Mouse (Mus musculus) forebrain, embryonic 15.5 days (tissue): ENCODE results near the gene Tmem177. TPM values are rescaled to one million over a fixed set of nuclear protein-coding genes. Genes with fewer than 3 reads are reported as not detected.

Source experiments
- ATAC-seq: fragments of 200-750 bp; cut with Nextera tagmentation; replicated peaks from 2 replicates; pipeline ENCODE4 v1.8.0; 2017; ENCODE audit warnings: mild to moderate bottlenecking, moderate TSS enrichment, moderate library complexity
- H3K27ac ChIP-seq: fragments of 300-500 bp; sonication (generic); replicated peaks from 2 replicates; pipeline ENCODE4 v1.5.1; 2015; ENCODE audit warnings: mild to moderate bottlenecking, inconsistent platforms
- H3K27me3 ChIP-seq: fragments of 300-500 bp; sonication (generic); 2 replicates; pipeline ENCODE4 v1.6.1; 2015; ENCODE audit warnings: inconsistent platforms
- H3K36me3 ChIP-seq: fragments of 300-500 bp; sonication (generic); 2 replicates; pipeline ENCODE4 v1.6.1; 2015; ENCODE audit warnings: mild to moderate bottlenecking, inconsistent platforms
- H3K4me1 ChIP-seq: fragments of 300-500 bp; sonication (generic); 2 replicates; pipeline ENCODE4 v1.6.1; 2015; ENCODE audit warnings: inconsistent platforms
- H3K4me2 ChIP-seq: fragments of 300-500 bp; sonication (generic); replicated peaks from 2 replicates; pipeline ENCODE4 v1.6.1; 2015; ENCODE audit warnings: mild to moderate bottlenecking, inconsistent platforms
- H3K4me3 ChIP-seq: fragments of 300-500 bp; sonication (generic); 2 replicates; pipeline ENCODE4 v1.5.1; 2015; ENCODE audit warnings: mild to moderate bottlenecking, inconsistent platforms
- H3K9ac ChIP-seq: fragments of 300-500 bp; sonication (generic); replicated peaks from 2 replicates; pipeline ENCODE4 v1.6.1; 2015; ENCODE audit warnings: mild to moderate bottlenecking, inconsistent platforms
- H3K9me3 ChIP-seq: fragments of 300-500 bp; sonication (generic); 2 replicates; pipeline ENCODE4 v1.6.1; 2016; ENCODE audit warnings: inconsistent platforms
- WGBS: fragments of 180-500 bp; shearing (Covaris S2); methylation state at CpG from one replicate; pipeline ENCODE4 v1.1.7; 2015; ENCODE audit warnings: mixed read lengths; 5-methylcytosine and 5-hydroxymethylcytosine counted together
- polyA plus RNA-seq: library from polyadenylated mRNA; unstranded; fragments of >200 nt; fragmentation: Nextera tagmentation; extraction: Ambion mirVana; gene quantifications from 2 replicates; pipeline ENCODE4 v1.2.1, GENCODE M21; 2015

Tmem177 gene
- polyA plus RNA-seq, 1 experiment from 2014 or later = 14.8 TPM

DNA sequence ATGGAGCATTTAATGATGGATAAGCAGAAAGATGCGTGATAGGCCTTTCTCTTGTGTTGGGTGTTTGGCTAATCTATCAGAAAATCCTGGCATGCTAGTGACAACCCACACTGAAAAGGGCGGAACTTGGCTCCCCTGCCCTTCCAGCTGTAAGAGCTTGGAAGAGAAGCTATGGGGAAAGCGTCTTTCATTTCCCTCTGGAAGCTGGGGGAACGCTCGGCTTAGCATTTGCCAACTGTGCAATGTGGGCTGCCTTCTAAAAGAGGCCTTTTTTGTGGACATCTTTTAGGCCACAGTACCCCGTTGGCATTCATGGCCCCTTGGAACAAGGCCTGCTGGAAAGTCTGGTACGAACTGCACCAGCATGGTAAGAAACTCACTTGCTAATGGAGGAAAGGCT, 34.1 kb downstream of the Tmem177 start:
- WGBS = 36% methylated on average over 7 of the region's 7 CpGs
- ATAC-seq = peak; percentile 79
- H3K27ac ChIP-seq = peak overlapping the region; percentile 60

GRCm38 (mm10) chr1:119877469-119877868, 35.5 kb downstream of the Tmem177 start:
- Histone ChIP-seq H3K27ac (no peak overlapping the region; the same call in 1 of the 2 replicates), H3K9ac (no peak overlapping the region), H3K36me3 (no peaks in the 10 kb centered on the region), H3K4me1 (peaks cover 17% of the 10 kb centered on the region), H3K4me2 (no peak overlapping the region), H3K9me3 (no peaks in the 10 kb centered on the region), H3K4me3 (no peak overlapping the region), H3K27me3 (no peaks in the 10 kb centered on the region)
- 95% methylated on average over 4 of the region's 4 CpGs for WGBS
- no peak for ATAC-seq

More for the DNA sequence above, 34.1 kb downstream of the Tmem177 start:
- Histone ChIP-seq H3K9me3 (no peaks in the 10 kb centered on the region), H3K4me3 (no peak overlapping the region), H3K4me1 (peaks cover 17% of the 10 kb centered on the region), H3K4me2 (no peak overlapping the region), H3K27me3 (no peaks in the 10 kb centered on the region), H3K9ac (no peak overlapping the region), H3K36me3 (no peaks in the 10 kb centered on the region)

DNA sequence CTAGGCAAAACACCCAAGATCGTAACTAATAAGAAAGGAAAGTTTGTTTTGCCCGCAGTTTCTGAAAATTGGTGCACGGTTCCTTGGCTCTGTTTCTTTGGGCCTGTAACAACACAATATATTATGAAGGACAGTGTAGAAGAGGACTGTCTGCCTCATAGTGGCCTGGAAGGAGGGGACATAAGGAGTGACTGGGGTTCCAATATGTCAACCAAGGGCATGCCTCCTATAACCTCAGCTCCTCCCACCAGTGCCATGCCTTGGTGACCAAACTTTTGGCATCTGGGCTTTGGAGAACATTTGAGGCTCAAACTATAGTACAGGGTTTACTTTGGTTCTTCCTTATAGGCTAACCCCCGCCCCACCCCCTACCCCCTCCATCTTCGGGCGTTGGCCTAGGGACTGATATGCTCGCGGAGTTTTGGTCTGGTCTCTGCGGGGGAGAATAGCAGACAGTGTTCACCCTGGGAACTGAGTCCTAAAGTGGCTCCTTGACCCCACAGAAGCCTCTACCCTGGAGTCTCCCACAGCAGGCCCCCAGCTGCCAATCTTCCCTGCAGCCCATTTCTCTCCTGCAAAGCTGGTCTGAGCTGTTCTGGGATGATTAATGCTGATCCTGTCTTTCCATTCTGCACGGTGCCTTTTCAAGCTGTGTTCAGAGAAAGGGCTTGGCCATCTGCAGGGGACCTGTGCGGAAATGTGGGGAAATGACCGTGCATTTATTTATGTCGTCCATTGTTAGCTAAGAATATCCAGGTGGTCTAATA, 44.4 kb downstream of the Tmem177 start:
- H3K4me1 ChIP-seq = peaks cover 4% of the 10 kb centered on the region; the same call in 1 of the 2 replicates
- no peak overlapping the region for H3K27ac ChIP-seq
- WGBS = 53% methylated on average over 13 of the region's 13 CpGs
- no peaks in the 10 kb centered on the region for H3K27me3 ChIP-seq
- no peak overlapping the region for H3K4me2 ChIP-seq
- H3K36me3 ChIP-seq = no peaks in the 10 kb centered on the region
- H3K9ac ChIP-seq = no peak overlapping the region
- H3K4me3 ChIP-seq = no peak overlapping the region
- ATAC-seq = no peak
- no peaks in the 10 kb centered on the region for H3K9me3 ChIP-seq

DNA sequence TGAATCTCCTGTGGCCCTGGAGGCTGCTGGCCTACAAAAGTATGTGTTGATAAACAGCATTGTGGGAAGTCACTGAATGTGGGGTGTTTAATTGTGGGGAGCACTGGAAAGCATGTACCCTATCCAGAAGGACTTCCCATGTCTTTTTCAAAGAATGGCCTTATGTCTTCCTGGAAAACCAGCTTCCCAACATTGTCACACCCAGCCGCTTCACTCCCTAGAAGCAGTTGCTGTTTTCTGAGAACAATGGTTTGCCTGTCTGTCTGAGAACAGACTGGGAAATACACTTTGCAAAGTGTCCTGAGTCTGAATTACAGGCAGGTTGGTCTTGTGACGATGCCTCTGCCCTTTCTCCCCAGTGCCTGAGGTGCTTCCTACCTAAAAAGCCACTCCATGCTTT, 45.7 kb downstream of the Tmem177 start:
- Histone ChIP-seq H3K9ac (no peak overlapping the region), H3K36me3 (no peaks in the 10 kb centered on the region), H3K27me3 (no peaks in the 10 kb centered on the region), H3K4me1 (peaks cover 6% of the 10 kb centered on the region; the same call in 1 of the 2 replicates), H3K9me3 (no peaks in the 10 kb centered on the region), H3K4me3 (no peak overlapping the region), H3K4me2 (no peak overlapping the region), H3K27ac (no peak overlapping the region)
- no peak for ATAC-seq
- WGBS = 52% methylated on average over 2 of the region's 2 CpGs

DNA sequence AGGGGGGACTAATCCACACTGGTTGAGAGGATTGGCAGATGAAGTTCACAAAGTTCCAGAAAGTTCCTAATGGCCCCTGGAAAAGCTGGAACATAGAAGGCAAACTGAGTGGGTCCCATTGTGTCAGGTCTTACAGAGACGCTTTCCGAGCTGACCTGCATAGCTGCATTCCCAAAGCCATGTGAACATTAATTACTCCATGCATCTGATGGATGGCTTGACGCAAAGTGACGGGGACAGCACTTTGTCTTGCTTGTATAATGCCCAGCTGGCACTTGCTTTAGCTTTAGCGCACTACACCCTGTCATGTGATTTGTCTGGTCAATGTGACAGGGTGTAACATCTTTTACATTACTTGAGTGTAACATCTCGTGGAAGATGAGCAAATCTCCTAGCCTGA, 47.7 kb downstream of the Tmem177 start:
- Histone ChIP-seq H3K27me3 (no peaks in the 10 kb centered on the region), H3K4me3 (no peak overlapping the region), H3K36me3 (no peaks in the 10 kb centered on the region), H3K9ac (no peak overlapping the region), H3K4me1 (peaks cover 6% of the 10 kb centered on the region; the same call in 1 of the 2 replicates), H3K27ac (no peak overlapping the region), H3K4me2 (no peak overlapping the region), H3K9me3 (no peaks in the 10 kb centered on the region)
- ATAC-seq = no peak
- WGBS = 77% methylated on average over 6 of the region's 6 CpGs

- peak overlapping the region; percentile 50 for H3K27ac ChIP-seq
- no peak; the same call in 1 of the 2 replicates for ATAC-seq
- peaks cover 6% of the 10 kb centered on the region; the same call in 1 of the 2 replicates for H3K4me1 ChIP-seq
- H3K27me3 ChIP-seq = no peaks in the 10 kb centered on the region
- no peaks in the 10 kb centered on the region for H3K9me3 ChIP-seq
- 68% methylated on average over 7 of the region's 7 CpGs for WGBS
- no peak overlapping the region for H3K4me3 ChIP-seq
- H3K9ac ChIP-seq = no peak overlapping the region
- no peak overlapping the region for H3K4me2 ChIP-seq
- H3K36me3 ChIP-seq = no peaks in the 10 kb centered on the region
Measured at GRCm38 (mm10) chr1:119863507-119864296, 49.3 kb downstream of the Tmem177 start.

DNA sequence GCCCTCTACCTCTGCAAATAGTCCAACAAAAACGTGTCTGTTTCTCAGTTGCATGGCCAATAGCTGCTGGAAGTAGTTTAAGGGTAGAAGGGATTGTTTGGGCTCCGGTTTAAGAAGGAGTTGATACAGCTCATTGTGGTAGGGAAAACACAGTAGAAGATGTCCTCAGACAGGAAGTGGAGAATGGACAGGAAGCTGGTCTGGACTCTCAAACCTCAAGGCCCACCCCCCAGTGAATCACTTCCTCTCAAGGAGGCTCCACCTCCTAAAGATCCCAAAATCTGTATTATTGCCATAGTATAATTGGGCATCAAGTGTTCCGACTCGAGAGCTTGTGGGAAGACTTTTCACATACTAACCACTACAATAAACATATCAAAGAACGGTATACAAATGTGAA, 53.4 kb downstream of the Tmem177 start:
- WGBS = 85% methylated on average over 5 of the region's 5 CpGs
- Histone ChIP-seq H3K4me3 (no peak overlapping the region), H3K4me1 (peaks cover 6% of the 10 kb centered on the region; the same call in 1 of the 2 replicates), H3K27ac (no peak overlapping the region), H3K36me3 (no peaks in the 10 kb centered on the region), H3K9me3 (peaks cover 3% of the 10 kb centered on the region; the same call in 1 of the 2 replicates), H3K27me3 (no peaks in the 10 kb centered on the region), H3K9ac (no peak overlapping the region), H3K4me2 (no peak overlapping the region)
- no peak for ATAC-seq

Other genes with a start within 250 kb of the Tmem177 start
- gene Ptpn4, start 75.6 kb downstream of the Tmem177 start, polyA plus RNA-seq = 17.2 and 18.3 TPM in 2 replicates
- gene Cfap221, start 84.0 kb upstream of the Tmem177 start, polyA plus RNA-seq = 0.11 and 0.55 TPM in 2 replicates
- 0.43 and 0.52 TPM in 2 replicates for gene Sctr, start 93.7 kb upstream of the Tmem177 start, polyA plus RNA-seq
- gene Tmem37, start 160.9 kb upstream of the Tmem177 start, polyA plus RNA-seq = 4.5 and 5.8 TPM in 2 replicates
- gene Dbi, start 207.9 kb upstream of the Tmem177 start, polyA plus RNA-seq = 1,549 and 1,577 TPM in 2 replicates
- 25.5 and 26.0 TPM in 2 replicates for gene 3110009E18Rik, start 208.0 kb upstream of the Tmem177 start, polyA plus RNA-seq